ENCODE assay signal across 18 mouse cellular contexts in genomic region chr15:79766586-79767071, GRCm38 (mm10). TPM values are rescaled to one million over a fixed set of nuclear protein-coding genes. Genes with fewer than 3 reads are reported as not detected.
A peak's percentile ranks its signal among the peaks of the same experiment; 100 is the strongest.
DNase-seq lines count a peak whose midpoint lies in the region; ATAC-seq lines count a peak whose summit lies in the region.
"Had no signal": no experiment of that assay in that cellular context is flagged by ENCODE, and none has a peak within 500 bp of the region (broad histone marks: within the 10 kb centered on the region; RNA-seq: fewer than 3 reads in every experiment).

No protein-coding gene starts in this region.

- H3K27me3 ChIP-seq in heart, embryonic 15.5 days: no peaks in the 10 kb centered on the region
- no peaks in the 10 kb centered on the region for H3K27me3 ChIP-seq in intestine, embryonic 15.5 days (replicated peaks)
- H3K27me3 ChIP-seq: CH12.LX; hindbrain, embryonic 13.5 days; lung, embryonic 15.5 days; Patski had no signal

- peak; percentile 67 for DNase-seq in cerebellum, adult 11-12 months
- DNase-seq in cerebellum, postnatal 4 days (ENCODE audit: low spot score in 2 of 2): no peak
- DNase-seq in heart, adult 8-10 months (ENCODE audit: low spot score): no peak
- DNase-seq in right cerebral cortex, adult 18-20 months: peak; percentile 73
- DNase-seq in right cerebral cortex, adult 2 months (ENCODE audit: low spot score in 2 of 2): no peak
- no peak for DNase-seq in urinary bladder, postnatal 4 days (ENCODE audit: low spot score in 2 of 2)
- DNase-seq: embryo, embryonic 11 days; kidney, adult 2 months; kidney, postnatal 4 days; liver; thymus, adult 2 months had no signal

- ATAC-seq in heart, embryonic 15.5 days (replicated peaks; ENCODE audit: insufficient number of reproducible peaks, insufficient read depth, low FRiP score, low read depth): no peak
- no peak for ATAC-seq in intestine, embryonic 15.5 days
- ATAC-seq: Patski had no signal

- 85% methylated on average over 10 of the region's 10 CpGs for WGBS in heart, embryonic 15.5 days
- 77% methylated on average over 10 of the region's 10 CpGs for WGBS in intestine, embryonic 15.5 days

- H3K36me3 ChIP-seq in heart, embryonic 15.5 days: 0 out of 2 replicates have a peak, but pooled peaks cover 4% of the 10 kb centered on the region
- peaks cover 6% of the 10 kb centered on the region; the same call in 1 of the 2 replicates for H3K36me3 ChIP-seq in intestine, embryonic 15.5 days

- H3K4me1 ChIP-seq in heart, embryonic 15.5 days (replicated peaks): peaks cover 68% of the 10 kb centered on the region
- H3K4me1 ChIP-seq in intestine, embryonic 15.5 days (replicated peaks): 0 out of 2 replicates have a peak, but pooled peaks cover 10% of the 10 kb centered on the region

- H3K27ac ChIP-seq in heart, embryonic 15.5 days: peak overlapping the region; percentile 67; the same call in 1 of the 2 replicates
- H3K27ac ChIP-seq in intestine, embryonic 15.5 days: no peak overlapping the region
- H3K27ac ChIP-seq: lung, embryonic 15.5 days had no signal

- no peaks in the 10 kb centered on the region for H3K9me3 ChIP-seq in heart, embryonic 15.5 days (replicated peaks)
- no peaks in the 10 kb centered on the region for H3K9me3 ChIP-seq in intestine, embryonic 15.5 days
- H3K9me3 ChIP-seq: hindbrain, embryonic 13.5 days; lung, embryonic 15.5 days had no signal

- H3K4me3 ChIP-seq in heart, embryonic 15.5 days: no peak overlapping the region
- no peak overlapping the region for H3K4me3 ChIP-seq in intestine, embryonic 15.5 days (replicated peaks)
- H3K4me3 ChIP-seq: hindbrain, embryonic 13.5 days; lung, embryonic 15.5 days had no signal

- H3K4me2 ChIP-seq in heart, embryonic 15.5 days: no peak overlapping the region
- H3K4me2 ChIP-seq in intestine, embryonic 15.5 days (replicated peaks): no peak overlapping the region
- H3K4me2 ChIP-seq: hindbrain, embryonic 13.5 days; lung, embryonic 15.5 days had no signal

- H3K9ac ChIP-seq in heart, embryonic 15.5 days: no peak overlapping the region
- no peak overlapping the region for H3K9ac ChIP-seq in intestine, embryonic 15.5 days
- H3K9ac ChIP-seq: hindbrain, embryonic 13.5 days; lung, embryonic 15.5 days had no signal

RNA-seq across cellular contexts. Expression of gene Dnal4, which starts 11.0 kb away (rescaled TPM):
- 37.2 and 46.0 TPM in 2 replicates for polyA plus RNA-seq in heart, embryonic 15.5 days (2015; fragmentation: Nextera tagmentation; extraction: Ambion mirVana)
- total RNA-seq in heart, adult 8-10 months (2022): 10 to 100 TPM; 21.0 to 25.3 (median 21.7) TPM
- polyA plus RNA-seq in intestine, embryonic 15.5 days (2015; fragmentation: Nextera tagmentation; extraction: Ambion mirVana): 42.6 and 44.5 TPM in 2 replicates

RNA-seq across cellular contexts. Expression of gene Sun2, which starts 24.3 kb away (rescaled TPM):
- 4.7 and 6.2 TPM in 2 replicates for polyA plus RNA-seq in heart, embryonic 15.5 days (2015; fragmentation: Nextera tagmentation; extraction: Ambion mirVana)
- total RNA-seq in heart, adult 8-10 months (2022): 10 to 100 TPM; 83.8 to 98.3 (median 94.7) TPM
- 3.4 and 4.5 TPM in 2 replicates for polyA plus RNA-seq in intestine, embryonic 15.5 days (2015; fragmentation: Nextera tagmentation; extraction: Ambion mirVana)

RNA-seq across cellular contexts. Expression of gene Nptxr, which starts 37.9 kb away (rescaled TPM):
- 1.8 and 3.6 TPM in 2 replicates for polyA plus RNA-seq in heart, embryonic 15.5 days (2015; fragmentation: Nextera tagmentation; extraction: Ambion mirVana)
- total RNA-seq in heart, adult 8-10 months (2022): 1 to 10 TPM; 1.3 to 2.0 (median 1.8) TPM
- polyA plus RNA-seq in intestine, embryonic 15.5 days (2015; fragmentation: Nextera tagmentation; extraction: Ambion mirVana): 2.8 and 3.3 TPM in 2 replicates
- total RNA-seq: megakaryocyte-erythroid progenitor cell, adult 5-6 weeks had no signal

Comparison
In these comparisons a context has a peak if more than half of its experiments do, and no peak if none do; other contexts are left out.
1. DNase-seq: peak in cerebellum, adult 11-12 months (single experiment) and right cerebral cortex, adult 18-20 months (single experiment); none in cerebellum, postnatal 4 days (0 of 2), heart, adult 8-10 months (single experiment), right cerebral cortex, adult 2 months (0 of 2) and urinary bladder, postnatal 4 days (0 of 2).